Comparison of ENCODE assay signal across 8 mouse cellular contexts in the genomic region with DNA sequence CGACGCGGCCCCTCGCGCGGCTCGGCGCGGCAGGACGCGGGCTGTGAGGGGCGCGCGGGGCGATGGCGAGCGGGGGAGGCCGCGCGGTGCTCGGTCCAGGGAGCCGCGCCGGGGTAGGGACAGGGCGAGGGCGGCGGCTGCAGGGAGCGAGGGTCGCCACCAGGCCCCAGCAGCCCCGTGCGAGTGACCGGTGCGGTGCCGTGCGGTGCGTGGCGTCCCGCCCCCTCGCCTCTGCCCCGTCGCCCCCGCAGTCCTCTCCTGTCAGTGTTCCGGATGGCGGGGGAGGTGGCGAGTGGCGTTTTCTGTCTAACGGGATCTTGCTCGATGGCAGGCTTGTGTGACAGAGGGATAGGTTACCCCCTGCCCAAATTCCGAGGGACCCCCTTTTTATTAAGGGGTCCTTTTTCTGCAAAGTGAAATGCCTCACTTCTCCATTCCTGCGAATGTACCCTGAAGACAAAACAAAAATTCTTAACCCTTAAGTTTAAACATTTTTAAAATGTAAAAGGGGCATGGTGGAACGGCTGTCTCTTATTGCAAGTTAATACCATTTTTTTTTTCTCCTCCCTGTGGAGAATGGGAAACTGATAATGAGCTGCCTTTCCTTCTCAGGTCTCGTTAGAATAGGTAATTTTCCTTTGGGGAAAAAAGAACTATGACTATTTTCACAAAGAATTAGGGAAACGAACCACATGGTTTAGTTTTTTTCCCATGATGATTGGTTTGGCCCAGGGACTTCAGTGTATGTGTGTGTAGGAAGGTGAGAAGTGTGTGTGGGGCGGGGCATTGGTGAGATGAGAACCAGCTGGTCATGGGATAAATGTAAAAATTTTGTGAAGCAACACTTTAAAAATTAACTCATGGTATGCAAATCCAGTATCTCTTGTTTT. TPM values are rescaled to one million over a fixed set of nuclear protein-coding genes. Genes with fewer than 3 reads are reported as not detected.
DNase-seq lines count a peak whose midpoint lies in the region; ATAC-seq lines count a peak whose summit lies in the region.

No protein-coding gene starts in this region.

- under 1% methylated on average over 54 of the region's 54 CpGs for WGBS in embryonic facial prominence, embryonic 13.5 days

- peak; percentile 56 for ATAC-seq in embryonic facial prominence, embryonic 13.5 days (ENCODE audit: insufficient number of reproducible peaks, insufficient read depth, low FRiP score, low TSS enrichment, low read depth)

- peak; percentile 37 for DNase-seq in gastrocnemius, postnatal 14 days
- no peak for DNase-seq in gastrocnemius, postnatal 25 days
- DNase-seq in adrenal gland, postnatal 36 days = peak; percentile 49 to 64
- peak; percentile 6 for DNase-seq in heart, postnatal 25 days (ENCODE audit: low spot score)
- peak; percentile 44 to 50 for DNase-seq in layer of hippocampus, postnatal 36 days
- peak; percentile 50 for DNase-seq in lung, postnatal 10 days
- DNase-seq in right cerebral cortex, postnatal 25 days = peak; percentile 52

- H3K27ac ChIP-seq in embryonic facial prominence, embryonic 13.5 days = peak overlapping the region; percentile 96

- intact Hi-C loops in gastrocnemius, postnatal 14 days (cut with DNase I; ENCODE audit: low total_unique reads) = no loop called here
- intact Hi-C loops in heart, postnatal 25 days (cut with DNase I) = loop anchor here (5.0 to 10.0 kb wide), 3 partner anchors 68 to 552 kb away; a partner anchor contains a TSS

- H3K4me1 ChIP-seq in embryonic facial prominence, embryonic 13.5 days = peaks cover 16% of the 10 kb centered on the region

- peak overlapping the region; percentile 65 for H3K4me2 ChIP-seq in embryonic facial prominence, embryonic 13.5 days

- H3K36me3 ChIP-seq in embryonic facial prominence, embryonic 13.5 days = no peaks in the 10 kb centered on the region

- no peaks in the 10 kb centered on the region for H3K27me3 ChIP-seq in embryonic facial prominence, embryonic 13.5 days

- no peaks in the 10 kb centered on the region for H3K9me3 ChIP-seq in embryonic facial prominence, embryonic 13.5 days

- H3K4me3 ChIP-seq in embryonic facial prominence, embryonic 13.5 days = peak overlapping the region; percentile 85

- peak overlapping the region; percentile 94 for H3K9ac ChIP-seq in embryonic facial prominence, embryonic 13.5 days

RNA-seq across cellular contexts. Expression of a gene that starts 0.8 kb away (rescaled TPM):
- 10 to 100 TPM; 20.4 to 22.6 TPM for total RNA-seq in gastrocnemius, postnatal 14 days (2021)
- 1 to 10 TPM; 8.2 to 9.9 TPM for total RNA-seq in gastrocnemius, postnatal 25 days (2021)
- total RNA-seq in adrenal gland, postnatal 36 days (2021) = 10 to 100 TPM; 37.6 to 38.3 TPM
- polyA plus RNA-seq in embryonic facial prominence, embryonic 13.5 days (2015; fragmentation: Nextera tagmentation; extraction: Ambion mirVana) = 23.4 and 27.3 TPM in 2 replicates
- total RNA-seq in heart, postnatal 25 days (2021) = 10 to 100 TPM; 17.6 to 22.2 TPM
- total RNA-seq in layer of hippocampus, postnatal 36 days (2021) = 100 to 1,000 TPM; 350 to 363 TPM

Comparison
In these comparisons a context has a peak if more than half of its experiments do, and no peak if none do; other contexts are left out.
1. RNA of a gene that starts 0.8 kb away (total RNA-seq): 350 to 363 TPM in layer of hippocampus, postnatal 36 days; 37.6 to 38.3 TPM in adrenal gland, postnatal 36 days, 20.4 to 22.6 TPM in gastrocnemius, postnatal 14 days, 17.6 to 22.2 TPM in heart, postnatal 25 days and 8.2 to 9.9 TPM in gastrocnemius, postnatal 25 days; every median in the first group is over 4 times any median in the second.